Mouse (Mus musculus) cerebellum, adult 2 months (tissue): ENCODE measurements around the gene Tnip3. TPM values are rescaled to one million over a fixed set of nuclear protein-coding genes. Genes with fewer than 3 reads are reported as not detected.
A peak's percentile ranks its signal among the peaks of the same experiment; 100 is the strongest.

ENCODE experiments used
- DNase-seq, 2 experiments: peaks; one replicate each; pipeline ENCODE4 v3.0.0; 2021
- H3K27ac ChIP-seq: fragments of 200-500 bp; 2 replicates; pipeline ENCODE4 v1.5.1; 2012; ENCODE audit warnings: low read length, control low read depth, inconsistent platforms; ENCODE audit not compliant: insufficient read depth
- H3K27me3 ChIP-seq: fragments of 200-500 bp; 2 replicates; pipeline ENCODE4 v1.6.1; 2012; ENCODE audit warnings: inconsistent platforms, mild to moderate bottlenecking, low read length, moderate library complexity; ENCODE audit not compliant: control insufficient read depth, insufficient read depth
- H3K4me1 ChIP-seq: fragments of 200-500 bp; 2 replicates; pipeline ENCODE4 v1.6.1; 2011; ENCODE audit warnings: low read length; ENCODE audit not compliant: control insufficient read depth, insufficient read depth
- H3K4me3 ChIP-seq: fragments of 200-500 bp; replicated peaks from 2 replicates; pipeline ENCODE3; 2011; ENCODE audit warnings: mild to moderate bottlenecking, low read depth, low read length, control low read depth; ENCODE audit not compliant: insufficient read depth
- CTCF ChIP-seq: fragments of 200-500 bp; IDR thresholded peaks from 2 replicates; pipeline ENCODE4 v1.5.1; 2011; ENCODE audit warnings: low read depth, mild to moderate bottlenecking, control low read depth, low read length, moderate library complexity, borderline replicate concordance; ENCODE audit not compliant: insufficient read depth
- POLR2A ChIP-seq: fragments of 200-500 bp; IDR thresholded peaks from 2 replicates; pipeline ENCODE4 v1.6.1; 2011; ENCODE audit warnings: low read length, control low read depth, borderline replicate concordance; ENCODE audit not compliant: insufficient read depth
- WGBS: fragments of 180-500 bp; shearing (Covaris S2); methylation state at CpG from one replicate; pipeline ENCODE4 v1.1.7; 2018; 5-methylcytosine and 5-hydroxymethylcytosine counted together
- polyA plus RNA-seq: library from polyadenylated mRNA; depleted of rRNA; stranded (reverse); fragments of >200 nt; gene quantifications from 2 replicates; pipeline ENCODE4 v1.2.3, GENCODE M21; 2012

Gene Tnip3
- polyA plus RNA-seq, 1 experiment = not detected

GRCm38 (mm10) chr6:65588847-65589246 lies 63.7 kb downstream of the Tnip3 start:
- H3K27me3 ChIP-seq = no peaks in the 10 kb centered on the region
- H3K27ac ChIP-seq = no peak overlapping the region
- 82% methylated on average over 1 of the region's 1 CpGs for WGBS
- no peaks in the 10 kb centered on the region for H3K4me1 ChIP-seq
- no peak for TF ChIP-seq CTCF
- no peak for TF ChIP-seq POLR2A
- no peak for DNase-seq
- H3K4me3 ChIP-seq = no peak overlapping the region

- 92% methylated on average over 2 of the region's 2 CpGs for WGBS
- DNase-seq = no peak
- H3K4me3 ChIP-seq = no peak overlapping the region
Measured at GRCm38 (mm10) chr6:65590018-65590417, 64.9 kb downstream of the Tnip3 start.

GRCm38 (mm10) chr6:65594171-65594570 lies 69.1 kb downstream of the Tnip3 start:
- no peak for TF ChIP-seq POLR2A
- no peak for TF ChIP-seq CTCF
- DNase-seq = no peak
- Histone ChIP-seq H3K4me3 (no peak overlapping the region), H3K27me3 (no peaks in the 10 kb centered on the region), H3K27ac (no peak overlapping the region), H3K4me1 (no peaks in the 10 kb centered on the region)
- 91% methylated on average over 3 of the region's 3 CpGs for WGBS

More at GRCm38 (mm10) chr6:65590018-65590417, 64.9 kb downstream of the Tnip3 start:
- Histone ChIP-seq H3K27ac (no peak overlapping the region), H3K27me3 (no peaks in the 10 kb centered on the region), H3K4me1 (no peaks in the 10 kb centered on the region)
- TF ChIP-seq POLR2A (no peak), CTCF (no peak)

DNA sequence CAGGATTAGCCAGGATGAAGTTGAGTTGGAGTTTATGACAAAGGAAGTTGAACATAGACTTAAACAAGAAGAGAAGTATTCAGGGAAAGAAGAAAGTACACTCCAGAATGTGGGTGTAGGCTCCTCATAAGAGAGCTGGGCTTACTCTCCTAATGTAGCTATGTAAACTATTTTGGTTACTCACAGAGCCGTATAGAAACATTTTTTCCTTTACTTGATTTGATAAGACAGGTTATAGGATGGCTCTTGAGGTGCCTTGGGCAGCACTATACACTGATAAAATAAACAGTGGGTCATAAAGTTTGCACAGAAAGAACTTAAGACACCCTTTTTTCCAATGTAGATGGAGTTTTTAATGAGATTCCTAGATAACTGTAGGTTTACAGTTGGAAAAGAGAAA lies 70.3 kb downstream of the Tnip3 start:
- Histone ChIP-seq H3K27ac (no peak overlapping the region), H3K4me3 (no peak overlapping the region), H3K27me3 (no peaks in the 10 kb centered on the region), H3K4me1 (no peaks in the 10 kb centered on the region; the same call in 1 of the 2 replicates)
- WGBS = 78% methylated on average over 1 of the region's 1 CpGs
- no peak for DNase-seq
- TF ChIP-seq POLR2A = no peak
- TF ChIP-seq CTCF = no peak

DNA sequence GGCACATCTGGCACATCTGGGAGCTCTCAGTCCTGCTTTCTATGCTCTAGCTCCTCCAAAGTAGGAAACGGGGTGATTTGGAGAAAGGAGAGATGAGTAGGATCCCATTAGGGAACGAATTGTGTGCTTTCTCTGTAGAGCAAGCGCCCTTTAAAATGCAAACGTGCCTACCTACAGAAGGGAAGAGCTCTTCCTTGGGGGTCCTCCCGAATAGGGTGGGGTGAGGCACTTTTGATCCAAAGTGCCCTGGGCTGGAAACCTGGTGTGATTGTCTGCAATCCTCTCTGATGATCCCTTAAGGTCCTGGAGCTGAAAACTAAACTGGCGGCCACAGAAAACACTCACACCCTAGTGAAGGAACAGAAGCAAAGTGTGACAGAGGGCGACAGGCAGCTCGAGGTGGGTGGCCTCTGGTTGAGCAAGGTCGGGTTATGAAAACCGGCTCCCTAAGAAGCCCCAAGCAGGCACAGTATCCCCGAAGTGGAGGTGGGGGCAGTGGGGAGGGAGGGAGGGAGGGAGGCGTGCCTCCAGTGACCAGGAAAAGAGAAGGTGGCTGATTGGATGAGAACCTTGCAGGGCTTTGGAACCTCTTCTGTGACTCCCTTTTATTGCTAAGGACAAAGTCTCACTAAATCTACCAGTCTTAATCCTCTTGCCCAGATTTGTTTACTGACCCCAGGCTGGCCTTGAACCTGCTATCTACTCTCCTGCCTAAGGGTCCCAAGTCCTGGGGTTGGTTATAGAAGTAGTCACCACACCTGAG lies 72.1 kb downstream of the Tnip3 start:
- TF ChIP-seq CTCF = no peak
- no peak for TF ChIP-seq POLR2A
- Histone ChIP-seq H3K27me3 (no peaks in the 10 kb centered on the region), H3K4me1 (no peaks in the 10 kb centered on the region; the same call in 1 of the 2 replicates), H3K27ac (no peak overlapping the region), H3K4me3 (no peak overlapping the region)
- DNase-seq = no peak
- WGBS = 44% methylated on average over 12 of the region's 12 CpGs

GRCm38 (mm10) chr6:65598522-65598921 lies 73.4 kb downstream of the Tnip3 start:
- 88% methylated on average over 3 of the region's 3 CpGs for WGBS
- no peak overlapping the region for H3K27ac ChIP-seq

DNA sequence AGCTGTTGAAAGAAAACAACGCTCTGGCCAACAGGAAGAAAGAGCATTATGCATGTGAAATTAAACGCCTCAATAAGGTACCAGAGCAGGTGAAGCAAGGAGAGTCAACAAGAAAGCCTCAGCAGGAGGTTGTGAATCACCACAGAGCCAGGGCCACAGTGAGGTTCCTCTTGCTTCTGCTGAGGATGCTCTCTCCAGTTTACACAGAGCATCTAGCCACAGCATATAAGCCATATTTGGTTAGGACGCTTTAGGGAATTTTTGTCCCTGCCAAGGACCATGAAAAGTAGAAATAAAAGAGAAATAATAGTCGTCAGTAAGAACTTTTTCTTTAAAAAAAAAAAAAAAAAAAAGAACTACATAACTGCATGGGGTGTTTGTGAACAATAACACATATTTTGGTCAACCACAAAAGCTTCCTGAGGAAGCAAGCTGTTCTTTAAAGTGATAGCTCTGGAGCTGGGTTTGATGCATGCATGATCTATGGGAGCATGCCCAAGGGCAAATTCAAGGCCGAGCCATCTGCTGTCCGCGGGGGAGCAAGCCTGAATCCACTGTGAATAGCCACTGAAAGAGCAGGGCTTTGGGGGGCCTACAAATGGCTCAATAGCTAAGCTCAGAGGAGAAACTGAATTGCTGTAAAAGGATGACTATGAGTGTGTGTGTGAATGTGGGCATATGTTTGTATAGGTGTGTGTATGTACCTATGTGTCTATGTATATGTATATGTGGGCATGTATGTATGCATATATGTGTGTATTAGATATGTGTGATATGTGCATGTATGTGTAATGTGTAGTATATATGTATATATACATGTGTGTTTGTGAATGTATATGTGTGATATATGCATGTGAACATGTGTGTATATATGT lies 75.0 kb downstream of the Tnip3 start:
- DNase-seq = peak in 1 of 2 experiments; percentile 1
- no peaks in the 10 kb centered on the region; the same call in 1 of the 2 replicates for H3K4me1 ChIP-seq
- H3K27me3 ChIP-seq = no peaks in the 10 kb centered on the region
- WGBS = 19% methylated on average over 7 of the region's 7 CpGs
- H3K4me3 ChIP-seq = no peak overlapping the region
- no peak for TF ChIP-seq CTCF
- no peak for TF ChIP-seq POLR2A
- no peak overlapping the region for H3K27ac ChIP-seq

More at GRCm38 (mm10) chr6:65598522-65598921, 73.4 kb downstream of the Tnip3 start:
- Histone ChIP-seq H3K27me3 (no peaks in the 10 kb centered on the region), H3K4me1 (no peaks in the 10 kb centered on the region; the same call in 1 of the 2 replicates), H3K4me3 (no peak overlapping the region)
- DNase-seq = no peak
- no peak for TF ChIP-seq CTCF
- no peak for TF ChIP-seq POLR2A

GRCm38 (mm10) chr6:65600887-65601286 lies 75.8 kb downstream of the Tnip3 start:
- WGBS = 48% methylated on average over 1 of the region's 1 CpGs
- no peaks in the 10 kb centered on the region for H3K27me3 ChIP-seq
- no peaks in the 10 kb centered on the region; the same call in 1 of the 2 replicates for H3K4me1 ChIP-seq
- H3K27ac ChIP-seq = no peak overlapping the region
- TF ChIP-seq POLR2A (no peak), CTCF (no peak)
- no peak for DNase-seq
- no peak overlapping the region for H3K4me3 ChIP-seq
